Mouse (Mus musculus): Measurements from ENCODE around the gene Vamp1.

GRCm38 (mm10) chr6:125236341-125236740 lies 21.0 kb downstream of the Vamp1 start:
- TF ChIP-seq CTCF (IDR thresholded peaks at IDR 0.05; ENCODE audit: control insufficient read depth, insufficient read depth, low read length) (no peak), POLR2A (IDR thresholded peaks at IDR 0.05; ENCODE audit: borderline replicate concordance, control insufficient read depth, low read depth, low read length) (no peak)
